Mouse (Mus musculus) yolk sac, embryonic 10.5 days (tissue): ENCODE data around the gene Rbpj.
A peak's percentile ranks its signal among the peaks of the same experiment; 100 is the strongest.
"Not testable (repeated sequence)": the region's sequence is repeated elsewhere in the genome, so short reads cannot be mapped to it uniquely, and the experiment has no call there.

Experiments used
- DNase-seq: peaks from one replicate; pipeline ENCODE4 v3.0.0-alpha.2; 2017; ENCODE audit warnings: low spot score

Rbpj gene

GRCm38 (mm10) chr5:53511426-53511825, 45.5 kb downstream of the Rbpj start:
- no peak for DNase-seq

- DNase-seq: no peak
These were observed 49.1 kb downstream of the Rbpj start for GRCm38 (mm10) chr5:53514959-53515612.

- DNase-seq: no peak
These were observed 50.5 kb downstream of the Rbpj start for GRCm38 (mm10) chr5:53516482-53516881.

DNA sequence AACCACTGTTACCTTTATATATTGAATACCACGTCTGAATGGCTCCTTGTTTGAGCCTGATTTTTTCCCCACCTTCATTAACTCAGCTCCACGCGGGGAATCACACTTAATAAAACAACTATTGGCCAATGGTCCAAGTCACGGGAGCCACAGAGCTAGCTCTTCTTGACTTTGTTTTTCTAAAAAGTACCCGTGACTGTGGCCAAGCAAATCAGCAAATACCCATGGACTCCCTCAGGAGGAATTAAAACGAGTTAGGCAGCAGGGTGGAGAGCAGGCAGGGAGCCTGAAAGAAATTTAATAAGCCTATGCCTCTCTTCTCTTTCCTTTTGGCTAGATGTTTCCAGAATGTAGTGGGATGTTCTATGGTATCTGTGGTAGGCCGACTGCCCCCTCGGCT, 51.9 kb downstream of the Rbpj start:
- DNase-seq: no peak

- DNase-seq: no peak
These were observed 53.2 kb downstream of the Rbpj start for GRCm38 (mm10) chr5:53519131-53519530.

- DNase-seq: no peak
These were observed 54.1 kb downstream of the Rbpj start for GRCm38 (mm10) chr5:53519998-53520577.

- no peak for DNase-seq
These were observed 57.1 kb downstream of the Rbpj start for GRCm38 (mm10) chr5:53523046-53523445.

DNA sequence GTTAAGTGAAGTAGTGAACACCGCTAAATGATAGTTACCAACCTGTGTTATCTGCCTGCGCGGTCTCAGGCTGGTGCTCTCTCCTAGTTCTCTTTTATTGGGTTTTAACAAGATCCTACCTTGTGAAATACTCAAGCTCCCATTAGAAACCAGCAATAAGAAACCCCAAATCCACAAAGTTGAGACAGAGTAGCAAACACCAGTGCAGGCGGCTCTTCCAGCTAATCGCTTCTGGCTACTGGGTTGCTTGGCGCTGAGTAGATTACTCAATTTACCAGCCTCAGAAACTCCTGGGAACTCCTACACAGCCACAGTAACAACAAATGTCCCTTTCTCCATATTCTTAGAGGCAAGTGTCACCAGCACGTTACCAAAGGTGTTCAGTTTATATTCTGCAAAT, 58.2 kb downstream of the Rbpj start:
- no peak for DNase-seq

DNA sequence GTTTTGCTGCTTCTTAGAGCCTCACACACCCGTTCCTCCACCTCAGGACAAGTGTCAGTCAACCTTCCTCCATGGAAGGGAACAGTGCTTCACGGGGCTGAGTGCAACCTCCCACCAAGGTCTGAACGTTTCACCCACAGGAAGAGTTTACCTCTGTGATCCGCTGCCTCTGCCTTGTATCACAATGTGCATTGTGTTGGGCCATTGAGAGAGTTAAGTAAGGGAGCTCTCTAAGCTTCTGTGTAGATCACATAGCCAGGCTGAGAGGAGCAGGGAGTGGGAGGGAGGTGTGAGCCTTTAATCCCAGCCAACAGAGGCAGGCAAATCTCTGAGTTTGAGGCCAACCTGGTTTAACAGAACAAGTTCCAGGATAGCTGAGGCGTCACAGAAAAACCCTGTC, 58.9 kb downstream of the Rbpj start:
- no peak for DNase-seq

- no peak for DNase-seq
These were observed 59.5 kb downstream of the Rbpj start for GRCm38 (mm10) chr5:53525305-53526069.

DNA sequence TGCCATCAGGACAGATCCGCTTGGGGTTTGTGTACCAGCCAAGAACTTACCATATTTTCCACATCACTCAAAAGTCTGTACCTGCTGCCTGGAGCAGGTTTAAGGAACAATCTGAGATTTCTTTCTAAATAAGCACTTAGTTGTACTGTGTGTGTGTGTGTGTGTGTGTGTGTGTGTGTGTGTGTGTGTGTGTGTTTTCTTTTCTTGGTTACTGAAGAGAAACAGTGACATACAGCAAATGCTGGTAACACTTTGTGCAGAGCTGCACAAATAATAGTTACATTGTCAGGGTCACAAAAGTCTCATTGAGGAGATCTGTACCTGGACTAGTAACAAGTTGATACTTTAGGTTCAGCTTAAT, 60.1 kb downstream of the Rbpj start:
- DNase-seq: no peak

- no peak for DNase-seq
These were observed 63.9 kb downstream of the Rbpj start for GRCm38 (mm10) chr5:53529846-53530245.

GRCm38 (mm10) chr5:53535096-53535495, 69.1 kb downstream of the Rbpj start:
- DNase-seq: no peak

DNA sequence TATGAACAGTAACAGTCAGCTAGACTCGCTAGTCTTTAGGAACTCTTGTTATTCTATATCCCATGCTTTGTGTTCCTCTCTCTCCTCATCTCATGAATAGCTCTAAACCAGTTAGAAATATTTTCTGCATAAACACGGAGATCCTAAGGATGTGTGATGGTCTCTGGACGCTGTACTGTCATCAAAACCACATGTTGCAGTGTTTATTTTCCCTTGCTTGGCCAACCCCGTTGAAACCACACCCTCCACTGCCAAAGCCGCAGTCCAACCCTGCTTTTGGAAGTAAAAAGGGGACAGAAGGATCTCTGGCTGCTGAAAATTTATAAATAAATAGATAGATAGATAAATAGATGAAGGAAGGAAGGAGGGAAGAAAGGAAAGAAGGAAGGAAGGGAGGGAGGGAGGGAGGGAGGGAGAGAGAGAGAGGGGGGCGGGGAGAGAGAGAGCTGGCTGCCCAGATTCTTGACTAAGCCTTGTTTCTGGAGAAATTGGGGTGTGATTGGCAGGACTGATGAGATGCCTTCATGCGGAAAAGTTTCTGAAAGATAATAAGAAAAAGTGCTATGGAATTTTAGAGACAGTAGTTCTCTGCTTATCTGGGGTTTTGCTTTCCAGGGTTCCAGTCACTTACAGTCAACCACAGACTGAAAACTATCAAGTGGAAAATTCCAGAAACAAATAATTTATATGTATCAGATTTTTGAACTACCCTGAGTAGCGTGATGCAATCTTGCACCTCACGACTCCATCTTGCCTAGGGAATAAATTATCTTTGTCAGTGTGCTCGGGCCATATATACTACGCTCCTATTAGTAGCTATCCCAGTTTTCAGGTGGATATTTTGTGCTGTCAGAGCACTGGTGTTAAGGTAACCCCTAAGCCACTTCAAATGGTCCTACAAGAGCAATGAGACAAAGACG, 70.9 kb downstream of the Rbpj start:
- DNase-seq: no peak

DNA sequence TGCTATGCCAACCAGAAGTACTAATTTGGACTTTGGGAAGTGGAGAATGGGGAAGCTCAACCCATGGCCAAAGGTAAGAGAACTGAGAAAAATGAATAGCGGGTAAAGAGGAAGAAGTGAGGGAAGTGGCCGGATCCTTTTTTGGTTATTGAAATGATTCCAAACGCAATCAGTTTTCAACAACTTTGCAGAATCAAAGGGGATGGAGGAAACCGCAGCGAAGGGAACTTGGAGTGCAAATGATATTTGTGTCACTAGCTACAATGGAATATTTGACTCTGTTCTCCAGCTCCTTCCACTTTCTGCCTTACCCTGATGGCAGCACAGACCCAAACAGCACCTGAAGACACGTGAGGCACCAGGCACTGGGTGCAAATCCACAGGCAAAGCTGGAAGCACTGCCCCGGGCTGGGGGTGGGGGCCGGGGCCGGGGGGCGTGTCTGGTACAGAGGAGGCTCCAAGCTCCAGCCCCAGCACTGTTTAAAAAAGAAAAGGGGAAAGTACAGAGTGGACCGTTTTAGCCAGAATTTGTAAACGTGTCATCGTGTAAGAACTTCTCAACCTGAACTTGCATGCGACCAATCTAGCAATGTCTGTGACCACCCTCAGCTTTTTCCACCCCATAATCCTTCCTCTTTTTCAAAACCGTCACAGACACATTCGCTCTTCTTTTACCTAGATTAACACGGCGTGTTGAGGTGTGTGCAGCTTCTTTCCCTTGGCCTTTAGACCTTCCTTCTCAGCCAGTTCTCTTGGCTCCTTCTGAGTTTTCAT, 74.1 kb downstream of the Rbpj start:
- no peak for DNase-seq

GRCm38 (mm10) chr5:53542073-53542472, 76.1 kb downstream of the Rbpj start:
- peak; percentile 19 for DNase-seq

DNA sequence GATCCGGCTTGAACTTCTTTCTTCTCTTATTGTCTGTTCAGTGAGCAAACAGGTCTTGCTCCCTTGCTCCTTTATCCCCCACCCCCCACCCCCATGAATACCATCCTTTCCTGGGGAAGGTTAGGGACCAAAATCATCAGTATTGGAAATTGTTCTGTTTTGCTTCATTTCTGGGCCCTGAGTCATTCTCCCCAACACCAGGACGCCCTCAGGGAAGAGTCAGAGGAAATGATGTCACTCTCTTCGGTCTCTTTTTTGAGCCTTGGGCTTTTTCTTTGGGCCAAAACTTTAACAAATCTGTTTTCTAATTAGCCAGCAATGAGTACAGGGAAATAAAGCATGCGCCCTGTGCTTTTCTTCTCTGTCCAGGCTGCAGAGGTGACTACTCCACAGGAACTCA, 77.4 kb downstream of the Rbpj start:
- DNase-seq: no peak

DNA sequence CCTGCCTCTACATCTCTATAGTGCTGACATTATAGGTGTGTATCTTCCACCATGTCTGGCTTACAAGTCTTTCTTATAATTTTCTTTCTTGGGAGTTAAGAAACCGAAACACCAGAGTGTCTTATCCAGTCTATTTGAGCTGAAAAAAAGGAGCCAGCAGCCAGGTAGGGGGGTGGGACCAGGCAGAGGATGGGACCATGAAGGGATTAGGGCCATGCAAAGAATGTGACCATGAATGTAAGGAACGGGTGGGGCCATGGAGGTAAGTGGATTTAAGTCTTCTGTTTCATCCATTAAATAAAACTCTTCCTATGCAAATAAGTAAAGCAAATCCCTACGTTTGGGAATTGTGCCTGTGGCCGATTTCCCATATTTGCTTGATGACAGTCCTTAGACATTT, 78.0 kb downstream of the Rbpj start:
- DNase-seq: no peak

- no peak for DNase-seq
These were observed 80.5 kb downstream of the Rbpj start for GRCm38 (mm10) chr5:53546440-53546839.

GRCm38 (mm10) chr5:53546979-53547472, 81.1 kb downstream of the Rbpj start:
- DNase-seq: no peak

- DNase-seq: not testable (repeated sequence)
These were observed 84.4 kb downstream of the Rbpj start for GRCm38 (mm10) chr5:53550329-53550728.
